Mouse (Mus musculus) forebrain, embryonic 12.5 days (tissue): Measurements from ENCODE around the gene Fbxo44. TPM values are rescaled to one million over a fixed set of nuclear protein-coding genes. Genes with fewer than 3 reads are reported as not detected.

Experiments used
- ATAC-seq: fragments of 200-750 bp; cut with Nextera tagmentation; 2 replicates; pipeline ENCODE4 v1.8.0; 2017; ENCODE audit warnings: moderate TSS enrichment; ENCODE audit not compliant: low FRiP score
- H3K27ac ChIP-seq: fragments of 300-500 bp; sonication (generic); 2 replicates; pipeline ENCODE4 v1.5.1; 2016; ENCODE audit warnings: mild to moderate bottlenecking
- H3K27me3 ChIP-seq: fragments of 300-500 bp; sonication (generic); 2 replicates; pipeline ENCODE4 v1.6.1; 2016; ENCODE audit warnings: mild to moderate bottlenecking
- H3K36me3 ChIP-seq: fragments of 300-500 bp; sonication (generic); replicated peaks from 2 replicates; pipeline ENCODE4 v1.6.1; 2016; ENCODE audit warnings: mild to moderate bottlenecking
- H3K4me1 ChIP-seq: fragments of 300-500 bp; sonication (generic); 2 replicates; pipeline ENCODE4 v1.6.1; 2016
- H3K4me2 ChIP-seq: fragments of 300-500 bp; sonication (generic); 2 replicates; pipeline ENCODE4 v1.6.1; 2016; ENCODE audit warnings: mild to moderate bottlenecking, moderate library complexity
- H3K4me3 ChIP-seq: fragments of 300-500 bp; sonication (generic); replicated peaks from 2 replicates; pipeline ENCODE4 v1.5.1; 2016; ENCODE audit warnings: mild to moderate bottlenecking
- H3K9ac ChIP-seq: fragments of 300-500 bp; sonication (generic); 2 replicates; pipeline ENCODE4 v1.6.1; 2016; ENCODE audit warnings: mild to moderate bottlenecking
- H3K9me3 ChIP-seq: fragments of 300-500 bp; sonication (generic); 2 replicates; pipeline ENCODE4 v1.6.1; 2016
- WGBS: fragments of 180-500 bp; shearing (Covaris S2); methylation state at CpG from one replicate; pipeline ENCODE4 v1.1.7; 2016; 5-methylcytosine and 5-hydroxymethylcytosine counted together
- polyA plus RNA-seq: library from polyadenylated mRNA; unstranded; fragments of >200 nt; fragmentation: Nextera tagmentation; extraction: Ambion mirVana; gene quantifications from 2 replicates; pipeline ENCODE4 v1.2.1, GENCODE M21; 2016

The Fbxo44 gene
- polyA plus RNA-seq, 1 experiment from 2014 or later = 60.5 TPM

GRCm38 (mm10) chr4:148140098-148141011 is 19.9 kb downstream of the Fbxo44 start:
- peak; percentile 96 for ATAC-seq
- Histone ChIP-seq H3K27me3 (peaks cover 26% of the 10 kb centered on the region), H3K4me2 (peak overlapping the region; percentile 88), H3K36me3 (peaks cover 20% of the 10 kb centered on the region), H3K27ac (peak overlapping the region; percentile 89), H3K9me3 (no peaks in the 10 kb centered on the region), H3K9ac (peak overlapping the region; percentile 65), H3K4me1 (peaks cover 19% of the 10 kb centered on the region), H3K4me3 (peak overlapping the region; percentile 59)
- WGBS = under 1% methylated on average over 65 of the region's 65 CpGs

DNA sequence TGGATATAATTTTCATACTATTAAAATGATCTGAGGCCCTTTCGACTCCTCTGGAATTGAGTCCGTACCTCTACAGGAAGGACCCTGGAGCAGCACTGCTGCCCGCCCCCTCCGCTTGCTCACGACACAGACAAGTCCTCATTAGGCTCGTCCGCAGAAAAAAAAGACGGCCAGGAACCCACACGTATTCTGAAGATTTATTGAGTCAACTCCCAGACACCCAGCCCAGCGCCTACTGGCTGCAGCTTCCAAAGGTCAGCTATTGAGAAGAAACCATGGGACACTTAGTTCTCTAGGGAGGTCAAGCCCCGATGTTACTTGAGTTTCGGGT is 20.6 kb downstream of the Fbxo44 start:
- WGBS = under 1% methylated on average over 12 of the region's 12 CpGs
- ATAC-seq = peak; percentile 25
- H3K4me3 ChIP-seq = peak overlapping the region; percentile 59

GRCm38 (mm10) chr4:148137503-148137902 is 22.8 kb downstream of the Fbxo44 start:
- Histone ChIP-seq H3K27ac (no peak overlapping the region), H3K36me3 (no peaks in the 10 kb centered on the region), H3K4me3 (no peak overlapping the region), H3K9me3 (no peaks in the 10 kb centered on the region), H3K4me1 (peaks cover 17% of the 10 kb centered on the region), H3K27me3 (peaks cover 26% of the 10 kb centered on the region), H3K9ac (no peak overlapping the region), H3K4me2 (no peak overlapping the region)
- 72% methylated on average over 8 of the region's 8 CpGs for WGBS
- no peak for ATAC-seq

More for the DNA sequence above, 20.6 kb downstream of the Fbxo44 start:
- Histone ChIP-seq H3K27me3 (peaks cover 26% of the 10 kb centered on the region), H3K36me3 (peaks cover 14% of the 10 kb centered on the region), H3K27ac (peak overlapping the region; percentile 89), H3K4me1 (peaks cover 19% of the 10 kb centered on the region), H3K4me2 (peak overlapping the region; percentile 88), H3K9me3 (no peaks in the 10 kb centered on the region), H3K9ac (peak overlapping the region; percentile 65)

DNA sequence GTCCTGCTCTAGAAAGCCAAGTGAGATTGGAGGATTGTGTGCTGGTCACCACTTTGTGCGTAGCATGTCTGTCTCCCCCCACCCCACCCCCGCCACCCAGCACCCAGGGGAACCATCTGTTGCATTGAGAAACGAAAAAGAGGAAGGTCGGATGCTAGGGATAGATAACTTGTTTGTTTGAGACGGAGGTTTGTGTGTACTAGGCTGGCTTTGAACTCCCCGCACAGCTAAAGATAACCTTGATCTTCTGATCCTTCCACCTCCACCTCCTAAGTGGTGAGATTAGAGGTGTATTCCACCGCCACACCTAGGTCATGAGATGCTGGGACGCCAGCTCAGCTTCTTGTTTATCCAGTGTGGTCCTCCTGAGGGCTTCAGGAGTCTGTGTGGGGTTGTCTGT is 25.3 kb downstream of the Fbxo44 start:
- Histone ChIP-seq H3K4me2 (no peak overlapping the region), H3K27ac (no peak overlapping the region), H3K4me3 (no peak overlapping the region), H3K9me3 (no peaks in the 10 kb centered on the region), H3K4me1 (peaks cover 29% of the 10 kb centered on the region), H3K27me3 (peaks cover 30% of the 10 kb centered on the region), H3K36me3 (no peaks in the 10 kb centered on the region), H3K9ac (no peak overlapping the region)
- WGBS = 87% methylated on average over 8 of the region's 8 CpGs
- ATAC-seq = no peak

- under 1% methylated on average over 21 of the region's 21 CpGs for WGBS
Measured at GRCm38 (mm10) chr4:148131497-148132081, 28.7 kb downstream of the Fbxo44 start.

DNA sequence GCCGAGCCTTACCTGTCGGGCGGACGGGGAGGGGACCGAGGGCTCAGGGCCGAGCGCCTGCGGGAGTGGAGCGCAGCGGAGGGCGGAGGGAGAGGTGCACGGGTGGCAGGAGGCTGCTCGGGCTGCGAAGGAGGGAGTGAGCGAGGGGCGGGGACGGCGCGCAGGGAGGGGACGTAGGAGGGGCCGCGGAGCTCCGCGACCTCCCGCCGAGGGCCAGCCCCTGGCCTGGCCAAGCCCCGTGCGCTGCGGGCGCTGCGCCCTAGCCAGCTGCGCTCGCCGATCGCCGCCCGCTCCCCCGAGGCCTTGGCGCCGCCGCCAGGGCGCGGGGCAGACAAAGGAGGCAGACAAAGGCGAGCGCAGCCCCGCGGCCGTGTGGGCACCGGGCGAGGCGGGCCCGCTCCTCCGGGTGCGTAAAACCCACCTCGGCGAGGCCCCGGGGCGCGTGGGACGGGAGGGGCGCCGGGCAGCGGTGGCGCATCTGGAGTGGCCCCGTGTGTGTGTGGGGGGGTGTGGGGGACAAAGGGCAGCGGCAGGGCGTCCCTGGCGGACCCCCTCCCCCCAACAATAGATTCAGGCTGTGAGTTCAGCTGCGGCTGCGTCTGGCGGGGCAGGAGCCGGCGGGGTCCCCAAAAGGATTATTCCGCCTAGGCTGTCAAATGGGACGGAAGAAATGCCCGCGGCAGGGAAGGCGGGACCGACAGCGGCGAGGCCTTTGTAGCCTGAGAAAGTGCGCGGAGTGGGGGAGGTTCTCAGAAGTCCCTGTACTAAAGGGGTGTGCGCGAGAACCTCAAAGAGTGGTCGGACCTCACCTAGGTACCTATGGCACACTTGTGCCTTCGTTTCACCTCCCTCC is 29.5 kb downstream of the Fbxo44 start, which contains the start of gene Draxin:
Gene Draxin (minus strand): TSS at position 138 of the 853 bp plus-strand sequence.
- Histone ChIP-seq H3K4me2 (peak within 1 kb of the TSS; percentile 91), H3K4me1 (peaks cover 47% of the 10 kb centered on the region), H3K9me3 (no peaks in the 10 kb centered on the region), H3K36me3 (no peaks in the 10 kb centered on the region), H3K27me3 (peaks cover 32% of the 10 kb centered on the region), H3K27ac (peak within 1 kb of the TSS; percentile 96), H3K4me3 (peak within 1 kb of the TSS; percentile 81), H3K9ac (peak within 1 kb of the TSS; percentile 96)
- WGBS = under 1% methylated on average over 76 of the region's 87 CpGs
- ATAC-seq = peak; percentile 89

More at GRCm38 (mm10) chr4:148131497-148132081, 28.7 kb downstream of the Fbxo44 start:
- H3K4me3 ChIP-seq = peak overlapping the region; percentile 81
- peaks cover 47% of the 10 kb centered on the region for H3K4me1 ChIP-seq
- peak overlapping the region; percentile 96 for H3K9ac ChIP-seq
- no peaks in the 10 kb centered on the region for H3K9me3 ChIP-seq
- H3K4me2 ChIP-seq = peak overlapping the region; percentile 91
- H3K27ac ChIP-seq = peak overlapping the region; percentile 96
- H3K27me3 ChIP-seq = peaks cover 32% of the 10 kb centered on the region
- no peaks in the 10 kb centered on the region for H3K36me3 ChIP-seq
- ATAC-seq = peak; percentile 69

DNA sequence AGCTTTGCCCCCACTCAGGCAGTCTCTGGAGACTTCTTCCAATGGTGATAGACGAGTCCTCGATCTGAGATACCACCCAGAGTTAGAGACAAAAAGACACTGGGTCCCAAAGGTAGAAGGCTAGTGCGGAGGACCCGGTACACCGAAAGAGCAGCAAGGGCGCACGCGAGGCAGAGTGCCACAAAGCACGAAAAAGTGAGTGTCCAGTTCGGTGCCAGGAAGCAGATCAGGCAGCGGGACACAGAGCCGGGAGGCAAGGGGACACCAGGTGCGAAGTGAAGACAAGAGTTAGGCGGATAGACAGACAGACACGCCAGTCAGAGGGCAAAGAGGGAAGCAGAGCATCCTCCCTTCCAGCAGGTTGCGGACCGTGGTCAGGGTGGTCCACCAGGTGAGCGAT is 30.1 kb downstream of the Fbxo44 start, which contains the start of gene Mad2l2:
Gene Mad2l2 (plus strand): TSS at position 252 of the 400 bp plus-strand sequence.
- WGBS = 1% methylated on average over 18 of the region's 18 CpGs
- peak within 1 kb of the TSS; percentile 91 for H3K4me2 ChIP-seq
- H3K9ac ChIP-seq = peak within 1 kb of the TSS; percentile 96
- no peaks in the 10 kb centered on the region for H3K9me3 ChIP-seq
- no peaks in the 10 kb centered on the region for H3K36me3 ChIP-seq
- peak within 1 kb of the TSS; percentile 81 for H3K4me3 ChIP-seq
- peaks cover 32% of the 10 kb centered on the region for H3K27me3 ChIP-seq
- H3K4me1 ChIP-seq = peaks cover 47% of the 10 kb centered on the region
- peak within 1 kb of the TSS; percentile 96 for H3K27ac ChIP-seq
- ATAC-seq = peak; percentile 5; the same call in 1 of the 2 replicates

- H3K27me3 ChIP-seq = peaks cover 32% of the 10 kb centered on the region
- H3K4me3 ChIP-seq = peak overlapping the region; percentile 81; the same call in 1 of the 2 replicates
- no peak overlapping the region for H3K27ac ChIP-seq
- no peak for ATAC-seq
- no peaks in the 10 kb centered on the region for H3K9me3 ChIP-seq
- 0 out of 2 replicates have a peak overlapping the region, but pooled peaks have one; percentile 29 for H3K9ac ChIP-seq
- H3K4me2 ChIP-seq = peak overlapping the region; percentile 91
- peaks cover 50% of the 10 kb centered on the region for H3K4me1 ChIP-seq
- H3K36me3 ChIP-seq = no peaks in the 10 kb centered on the region
- 79% methylated on average over 2 of the region's 2 CpGs for WGBS
Measured at GRCm38 (mm10) chr4:148128672-148129071, 31.6 kb downstream of the Fbxo44 start.

GRCm38 (mm10) chr4:148128241-148128640 is 32.0 kb downstream of the Fbxo44 start:
- no peaks in the 10 kb centered on the region for H3K9me3 ChIP-seq
- no peaks in the 10 kb centered on the region for H3K36me3 ChIP-seq
- WGBS = 72% methylated on average over 1 of the region's 1 CpGs
- no peak overlapping the region for H3K27ac ChIP-seq
- H3K27me3 ChIP-seq = peaks cover 32% of the 10 kb centered on the region
- H3K4me2 ChIP-seq = peak overlapping the region; percentile 91
- no peak overlapping the region for H3K4me3 ChIP-seq
- no peak for ATAC-seq
- H3K4me1 ChIP-seq = peaks cover 55% of the 10 kb centered on the region
- H3K9ac ChIP-seq = no peak overlapping the region

GRCm38 (mm10) chr4:148122694-148123066 is 37.6 kb downstream of the Fbxo44 start:
- peaks cover 4% of the 10 kb centered on the region; the same call in 1 of the 2 replicates for H3K27me3 ChIP-seq
- WGBS = 58% methylated on average over 3 of the region's 3 CpGs
- H3K4me2 ChIP-seq = peak overlapping the region; percentile 30
- H3K9ac ChIP-seq = peak overlapping the region; percentile 36; the same call in 1 of the 2 replicates
- H3K27ac ChIP-seq = peak overlapping the region; percentile 77
- H3K4me1 ChIP-seq = peaks cover 37% of the 10 kb centered on the region
- no peaks in the 10 kb centered on the region for H3K36me3 ChIP-seq
- no peak for ATAC-seq
- no peaks in the 10 kb centered on the region for H3K9me3 ChIP-seq
- H3K4me3 ChIP-seq = no peak overlapping the region

GRCm38 (mm10) chr4:148121982-148122693 is 38.1 kb downstream of the Fbxo44 start:
- peak; percentile 87 for ATAC-seq
- H3K27ac ChIP-seq = peak overlapping the region; percentile 77
- peak overlapping the region; percentile 36 for H3K9ac ChIP-seq
- WGBS = 9% methylated on average over 6 of the region's 6 CpGs
- no peaks in the 10 kb centered on the region for H3K27me3 ChIP-seq
- H3K9me3 ChIP-seq = no peaks in the 10 kb centered on the region
- peaks cover 34% of the 10 kb centered on the region for H3K4me1 ChIP-seq
- H3K36me3 ChIP-seq = no peaks in the 10 kb centered on the region
- H3K4me3 ChIP-seq = no peak overlapping the region
- peak overlapping the region; percentile 30 for H3K4me2 ChIP-seq
